Mouse (Mus musculus): ENCODE measurements around the gene Stx16. TPM values are rescaled to one million over a fixed set of nuclear protein-coding genes. Genes with fewer than 3 reads are reported as not detected.

Gene Stx16
- polyA plus RNA-seq, 1 experiment from 2014 or later, result 4.1 TPM

- H3K4me1 ChIP-seq (replicated peaks; ENCODE audit: control insufficient read depth, insufficient read depth), result peaks cover 8% of the 10 kb centered on the region
- DNase-seq (ENCODE audit: low spot score) (peak; percentile 32), ATAC-seq (ENCODE audit: low FRiP score, low TSS enrichment) (no peak)
- H3K36me3 ChIP-seq (ENCODE audit: control insufficient read depth, insufficient read depth, low read length), result no peaks in the 10 kb centered on the region
- TF ChIP-seq EP300 (optimal IDR thresholded peaks at IDR 0.05), result no peak
- peak; percentile 26; the same call in 1 of the 2 replicates for TF ChIP-seq CTCF (IDR thresholded peaks at IDR 0.05; ENCODE audit: low read depth)
- 7% methylated on average over 11 of the region's 11 CpGs for WGBS
- H3K27ac ChIP-seq (replicated peaks), result peak overlapping the region; percentile 30; the same call in 1 of the 2 replicates
- H3K4me2 ChIP-seq (replicated peaks; ENCODE audit: low read depth), result peak overlapping the region; percentile 100
- no peaks in the 10 kb centered on the region for H3K27me3 ChIP-seq (ENCODE audit: control insufficient read depth, insufficient read depth, low read length)
- H3K9me3 ChIP-seq (ENCODE audit: control insufficient read depth, low read length), result no peaks in the 10 kb centered on the region
- H3K4me3 ChIP-seq (ENCODE audit: low read depth, low read length), result peak overlapping the region; percentile 14; the same call in 1 of the 2 replicates
- H3K9ac ChIP-seq (ENCODE audit: low read length), result peak overlapping the region; percentile 31
Measured at GRCm38 (mm10) chr2:174077776-174078338, 1.7 kb downstream of the Stx16 start.

DNA sequence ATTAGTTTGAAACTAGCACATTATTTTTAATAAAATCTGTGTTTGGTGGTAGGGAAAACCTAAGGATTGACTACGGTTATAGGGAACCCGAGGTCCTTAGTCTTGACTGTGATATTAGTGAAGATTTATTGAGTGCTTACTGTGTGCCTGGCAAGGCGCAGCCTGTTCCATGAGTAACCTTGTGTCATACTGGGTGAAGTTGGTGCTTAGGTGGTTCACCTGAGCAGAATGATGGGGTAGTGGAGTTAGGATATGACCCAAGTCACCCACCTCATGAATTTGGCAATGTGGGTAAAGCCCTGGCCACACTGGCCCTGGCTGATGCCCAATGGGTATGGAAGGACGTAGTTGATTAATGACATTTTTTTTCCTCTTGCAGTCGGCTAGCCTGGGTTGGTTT lies 5.7 kb downstream of the Stx16 start:
- TF ChIP-seq EP300 (optimal IDR thresholded peaks at IDR 0.05), result no peak
- no peak for TF ChIP-seq CTCF (IDR thresholded peaks at IDR 0.05; ENCODE audit: low read depth)
- H3K27ac ChIP-seq (replicated peaks), result no peak overlapping the region

GRCm38 (mm10) chr2:174082380-174082918 lies 6.3 kb downstream of the Stx16 start:
- Histone ChIP-seq H3K27ac (replicated peaks) (peak overlapping the region; percentile 20; the same call in 1 of the 2 replicates), H3K4me1 (replicated peaks; ENCODE audit: control insufficient read depth, insufficient read depth) (no peaks in the 10 kb centered on the region), H3K4me2 (replicated peaks; ENCODE audit: low read depth) (no peak overlapping the region), H3K4me3 (ENCODE audit: low read depth, low read length) (no peak overlapping the region), H3K27me3 (ENCODE audit: control insufficient read depth, insufficient read depth, low read length) (no peaks in the 10 kb centered on the region), H3K9me3 (ENCODE audit: control insufficient read depth, low read length) (no peaks in the 10 kb centered on the region), H3K9ac (ENCODE audit: low read length) (no peak overlapping the region), H3K36me3 (ENCODE audit: control insufficient read depth, insufficient read depth, low read length) (no peaks in the 10 kb centered on the region)
- DNase-seq (ENCODE audit: low spot score) (no peak), ATAC-seq (ENCODE audit: low FRiP score, low TSS enrichment) (no peak)
- TF ChIP-seq EP300 (optimal IDR thresholded peaks at IDR 0.05) (no peak), CTCF (IDR thresholded peaks at IDR 0.05; ENCODE audit: low read depth) (no peak)
- 32% methylated on average over 3 of the region's 3 CpGs for WGBS

More for the DNA sequence above, 5.7 kb downstream of the Stx16 start:
- no peak for DNase-seq (ENCODE audit: low spot score)
- WGBS, result 53% methylated on average over 5 of the region's 5 CpGs
- no peak for ATAC-seq (ENCODE audit: low FRiP score, low TSS enrichment)
- Histone ChIP-seq H3K4me2 (replicated peaks; ENCODE audit: low read depth) (no peak overlapping the region), H3K36me3 (ENCODE audit: control insufficient read depth, insufficient read depth, low read length) (no peaks in the 10 kb centered on the region), H3K4me3 (ENCODE audit: low read depth, low read length) (no peak overlapping the region), H3K27me3 (ENCODE audit: control insufficient read depth, insufficient read depth, low read length) (no peaks in the 10 kb centered on the region), H3K9me3 (ENCODE audit: control insufficient read depth, low read length) (no peaks in the 10 kb centered on the region), H3K4me1 (replicated peaks; ENCODE audit: control insufficient read depth, insufficient read depth) (no peaks in the 10 kb centered on the region), H3K9ac (ENCODE audit: low read length) (no peak overlapping the region)

- TF ChIP-seq EP300 (optimal IDR thresholded peaks at IDR 0.05) (no peak), CTCF (IDR thresholded peaks at IDR 0.05; ENCODE audit: low read depth) (no peak)
- no peak overlapping the region for H3K9ac ChIP-seq (ENCODE audit: low read length)
- no peaks in the 10 kb centered on the region for H3K27me3 ChIP-seq (ENCODE audit: control insufficient read depth, insufficient read depth, low read length)
- WGBS, result 92% methylated on average over 3 of the region's 3 CpGs
- no peak for ATAC-seq (ENCODE audit: low FRiP score, low TSS enrichment)
- H3K4me2 ChIP-seq (replicated peaks; ENCODE audit: low read depth), result no peak overlapping the region
- no peaks in the 10 kb centered on the region for H3K4me1 ChIP-seq (replicated peaks; ENCODE audit: control insufficient read depth, insufficient read depth)
- no peak for DNase-seq (ENCODE audit: low spot score)
- H3K9me3 ChIP-seq (ENCODE audit: control insufficient read depth, low read length), result no peaks in the 10 kb centered on the region
- peaks cover 28% of the 10 kb centered on the region; the same call in 1 of the 2 replicates for H3K36me3 ChIP-seq (ENCODE audit: control insufficient read depth, insufficient read depth, low read length)
- no peak overlapping the region for H3K27ac ChIP-seq (replicated peaks)
- H3K4me3 ChIP-seq (ENCODE audit: low read depth, low read length), result no peak overlapping the region
Measured at GRCm38 (mm10) chr2:174095086-174095485, 19.0 kb downstream of the Stx16 start.

DNA sequence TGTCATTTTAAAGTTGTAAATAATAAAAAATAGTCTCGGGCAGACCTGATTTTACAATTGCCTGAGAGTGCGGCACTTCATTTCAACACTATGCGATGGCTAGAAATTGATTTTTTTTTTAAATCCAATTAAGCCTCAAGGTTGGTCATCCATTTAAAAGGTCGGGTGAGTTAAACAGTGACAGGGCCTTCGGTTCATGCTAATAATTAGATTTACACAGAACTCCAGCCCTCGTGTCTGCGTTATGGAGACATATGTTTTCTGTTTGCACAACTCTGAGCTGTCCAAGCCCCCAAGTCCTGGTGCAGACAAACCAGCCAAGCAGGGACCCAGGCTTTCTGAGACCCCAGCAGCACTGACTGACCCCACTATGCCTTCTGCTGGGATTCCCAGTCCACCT lies 26.3 kb downstream of the Stx16 start:
- no peak for TF ChIP-seq CTCF (IDR thresholded peaks at IDR 0.05; ENCODE audit: low read depth)
- TF ChIP-seq EP300 (optimal IDR thresholded peaks at IDR 0.05), result no peak
- no peak for ATAC-seq (ENCODE audit: low FRiP score, low TSS enrichment)
- no peak overlapping the region for H3K9ac ChIP-seq (ENCODE audit: low read length)
- no peak overlapping the region for H3K4me2 ChIP-seq (replicated peaks; ENCODE audit: low read depth)
- H3K9me3 ChIP-seq (ENCODE audit: control insufficient read depth, low read length), result no peaks in the 10 kb centered on the region
- 69% methylated on average over 7 of the region's 7 CpGs for WGBS
- DNase-seq (ENCODE audit: low spot score), result no peak
- peaks cover 5% of the 10 kb centered on the region; the same call in 1 of the 2 replicates for H3K36me3 ChIP-seq (ENCODE audit: control insufficient read depth, insufficient read depth, low read length)
- no peaks in the 10 kb centered on the region for H3K27me3 ChIP-seq (ENCODE audit: control insufficient read depth, insufficient read depth, low read length)
- no peaks in the 10 kb centered on the region for H3K4me1 ChIP-seq (replicated peaks; ENCODE audit: control insufficient read depth, insufficient read depth)
- H3K4me3 ChIP-seq (ENCODE audit: low read depth, low read length), result no peak overlapping the region
- H3K27ac ChIP-seq (replicated peaks), result no peak overlapping the region

DNA sequence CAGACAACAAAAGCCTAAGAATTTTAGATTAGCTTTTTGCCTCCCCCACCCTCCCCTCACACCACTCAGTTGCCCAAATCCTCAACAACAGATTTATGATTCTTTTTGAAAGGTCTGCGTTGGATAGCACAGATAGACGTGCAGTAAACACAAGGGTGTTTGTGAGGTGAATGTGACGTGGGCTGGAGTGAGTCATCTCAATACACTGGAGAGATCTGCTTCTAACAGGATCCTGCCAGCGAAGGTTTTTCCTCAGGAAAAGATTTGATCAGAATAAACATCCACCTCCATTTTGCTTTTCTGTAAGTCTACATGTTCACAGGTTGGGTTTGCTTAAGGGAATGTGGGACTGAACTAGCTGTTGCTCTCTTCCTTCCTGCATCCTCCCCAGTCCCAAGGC lies 27.4 kb downstream of the Stx16 start:
- H3K27me3 ChIP-seq (ENCODE audit: control insufficient read depth, insufficient read depth, low read length), result no peaks in the 10 kb centered on the region
- no peak for DNase-seq (ENCODE audit: low spot score)
- H3K36me3 ChIP-seq (ENCODE audit: control insufficient read depth, insufficient read depth, low read length), result peaks cover 2% of the 10 kb centered on the region; the same call in 1 of the 2 replicates
- H3K9me3 ChIP-seq (ENCODE audit: control insufficient read depth, low read length), result no peaks in the 10 kb centered on the region
- H3K27ac ChIP-seq (replicated peaks), result no peak overlapping the region
- ATAC-seq (ENCODE audit: low FRiP score, low TSS enrichment), result no peak
- no peak overlapping the region for H3K9ac ChIP-seq (ENCODE audit: low read length)
- H3K4me3 ChIP-seq (ENCODE audit: low read depth, low read length), result no peak overlapping the region
- no peak for TF ChIP-seq EP300 (optimal IDR thresholded peaks at IDR 0.05)
- no peak for TF ChIP-seq CTCF (IDR thresholded peaks at IDR 0.05; ENCODE audit: low read depth)
- WGBS, result 74% methylated on average over 4 of the region's 4 CpGs
- H3K4me1 ChIP-seq (replicated peaks; ENCODE audit: control insufficient read depth, insufficient read depth), result no peaks in the 10 kb centered on the region
- H3K4me2 ChIP-seq (replicated peaks; ENCODE audit: low read depth), result no peak overlapping the region

Data from stomach, postnatal 0 days (tissue).